Mouse (Mus musculus) liver, postnatal 0 days (tissue): ENCODE measurements around the gene Porcn.

Experiments
- CTCF ChIP-seq: sonication (generic); IDR thresholded peaks from 2 replicates; pipeline ENCODE4 v1.5.1; 2016; ENCODE audit warnings: antibody characterized with exemption, low read depth
- EP300 ChIP-seq: IDR thresholded peaks from 2 replicates; pipeline ENCODE4 v1.6.1; 2016; ENCODE audit warnings: antibody characterized with exemption, low read depth, mild to moderate bottlenecking

- TF ChIP-seq CTCF (no peak), EP300 (no peak)
Observed at GRCm38 (mm10) chrX:8219651-8220050, 13.3 kb upstream of the Porcn start.
